Mouse (Mus musculus) G1E (cell line): ENCODE measurements around the gene Acads.

Experiments
- CTCF ChIP-seq: IDR thresholded peaks from 2 replicates; pipeline ENCODE4 v1.5.1; 2012; ENCODE audit warnings: low read depth, low read length, inconsistent platforms, mixed read lengths
- GATA1 ChIP-seq: IDR thresholded peaks from 2 replicates; pipeline ENCODE4 v1.6.1; 2012; ENCODE audit warnings: borderline replicate concordance, low read length, inconsistent platforms, mixed read lengths

- TF ChIP-seq CTCF (no peak), GATA1 (no peak)
Measured at GRCm38 (mm10) chr5:115071096-115071901, 47.8 kb downstream of the Acads start.
